Mouse (Mus musculus) right cerebral cortex, postnatal 14 days (tissue): ENCODE data around the gene Slc10a3.
"Not testable (repeated sequence)": the region's sequence is repeated elsewhere in the genome, so short reads cannot be mapped to it uniquely, and the experiment has no call there.

Source experiments
- DNase-seq: peaks from one replicate; pipeline ENCODE4 v3.0.0; 2022

Slc10a3 gene

DNA sequence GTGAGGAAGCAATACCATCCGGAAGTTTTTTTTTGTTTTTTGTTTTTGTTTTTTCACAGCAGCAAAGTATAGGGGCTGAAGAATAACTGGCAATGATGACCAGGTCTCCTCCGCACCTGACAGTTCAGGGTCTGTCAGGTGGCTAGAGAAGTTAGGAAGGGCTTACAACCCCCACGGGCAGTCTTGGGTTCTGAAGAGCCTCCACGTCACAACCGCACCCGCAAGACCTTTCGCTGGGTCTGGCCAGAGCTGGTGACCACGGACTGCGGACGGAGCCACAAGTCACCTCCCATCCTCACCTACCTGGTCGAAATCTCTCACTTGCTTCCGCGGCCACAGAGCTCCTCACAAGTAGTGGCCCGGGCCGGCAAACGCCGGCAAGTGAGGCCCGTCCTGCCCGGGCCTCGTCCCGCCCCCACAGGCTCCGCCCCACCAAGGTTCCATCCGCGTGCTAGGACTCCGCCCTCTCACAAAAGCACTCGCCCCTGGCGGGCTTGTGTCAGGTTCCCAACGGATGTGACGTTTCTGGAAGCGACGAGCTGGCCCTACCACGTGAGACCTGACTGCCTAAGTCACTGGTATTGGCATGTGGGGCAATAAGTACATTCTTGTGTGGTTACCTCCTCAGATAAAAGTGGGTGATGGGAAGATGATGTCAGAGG is at the start of gene Slc10a3, which contains the start of gene Ubl4a:
Gene Slc10a3, minus strand, starts transcription at position 462 of the 662 bp plus-strand sequence.
Gene Ubl4a, minus strand, starts transcription at position 331 of the 662 bp plus-strand sequence.
- peak; percentile 80 for DNase-seq

DNA sequence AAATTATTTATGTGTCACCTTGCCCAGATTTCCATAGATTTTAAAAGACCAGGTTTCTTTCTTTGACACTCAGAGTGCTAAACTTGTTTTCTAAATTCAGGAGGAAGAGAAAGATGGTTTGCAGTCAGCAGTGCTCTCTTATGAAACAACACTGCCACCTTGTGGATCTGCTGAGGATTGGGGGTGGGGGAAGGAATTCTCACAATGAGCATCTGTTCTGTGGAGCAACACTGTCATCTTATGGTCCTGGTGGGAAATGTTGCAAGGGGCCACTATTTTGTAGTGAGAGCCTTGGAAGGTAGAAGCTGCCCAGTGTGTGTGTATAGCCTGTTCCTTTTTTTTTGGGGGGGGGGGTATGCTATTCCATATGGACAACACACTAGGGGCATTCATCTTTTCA is 40.2 kb upstream of the Slc10a3 start:
- peak; percentile 46 for DNase-seq

DNA sequence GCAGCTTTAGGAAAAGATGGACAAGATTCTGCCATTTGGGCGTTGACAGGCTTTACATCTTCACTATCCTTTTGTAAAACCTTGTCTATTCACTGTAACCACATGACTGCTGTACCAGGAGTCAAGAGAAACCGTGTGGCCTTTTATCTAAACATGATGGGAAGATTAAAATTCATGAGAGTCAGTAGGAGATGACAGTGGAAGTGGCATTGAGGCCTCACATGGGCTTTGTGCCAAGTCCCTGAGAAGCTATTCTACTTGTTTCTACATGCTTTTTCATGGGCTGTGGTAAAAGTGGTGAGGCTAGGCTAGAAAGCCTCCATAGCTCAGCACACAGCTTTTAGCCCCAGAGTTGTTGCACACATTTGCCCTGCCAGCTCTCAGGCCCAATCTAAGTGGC is 35.2 kb upstream of the Slc10a3 start:
- no peak for DNase-seq

DNA sequence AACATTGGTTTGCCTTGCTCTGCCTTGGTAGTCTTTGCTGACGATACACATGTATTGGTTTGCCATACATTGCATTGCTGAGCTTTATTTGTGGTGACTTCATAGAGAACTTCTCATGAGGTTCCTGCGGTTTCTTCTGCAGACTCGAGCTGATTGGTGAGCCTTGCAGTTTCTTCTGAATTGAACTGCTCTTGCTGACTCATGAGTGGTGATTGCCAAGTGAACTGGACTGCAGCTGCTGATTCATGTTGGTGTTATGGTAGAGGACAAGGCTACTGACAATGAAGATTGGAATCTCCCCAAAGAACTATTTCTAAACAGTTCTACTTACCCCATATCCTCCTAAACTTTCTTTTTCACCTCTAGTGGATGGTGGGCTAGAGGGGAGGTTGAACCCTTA is 27.0 kb upstream of the Slc10a3 start:
- no peak for DNase-seq

DNA sequence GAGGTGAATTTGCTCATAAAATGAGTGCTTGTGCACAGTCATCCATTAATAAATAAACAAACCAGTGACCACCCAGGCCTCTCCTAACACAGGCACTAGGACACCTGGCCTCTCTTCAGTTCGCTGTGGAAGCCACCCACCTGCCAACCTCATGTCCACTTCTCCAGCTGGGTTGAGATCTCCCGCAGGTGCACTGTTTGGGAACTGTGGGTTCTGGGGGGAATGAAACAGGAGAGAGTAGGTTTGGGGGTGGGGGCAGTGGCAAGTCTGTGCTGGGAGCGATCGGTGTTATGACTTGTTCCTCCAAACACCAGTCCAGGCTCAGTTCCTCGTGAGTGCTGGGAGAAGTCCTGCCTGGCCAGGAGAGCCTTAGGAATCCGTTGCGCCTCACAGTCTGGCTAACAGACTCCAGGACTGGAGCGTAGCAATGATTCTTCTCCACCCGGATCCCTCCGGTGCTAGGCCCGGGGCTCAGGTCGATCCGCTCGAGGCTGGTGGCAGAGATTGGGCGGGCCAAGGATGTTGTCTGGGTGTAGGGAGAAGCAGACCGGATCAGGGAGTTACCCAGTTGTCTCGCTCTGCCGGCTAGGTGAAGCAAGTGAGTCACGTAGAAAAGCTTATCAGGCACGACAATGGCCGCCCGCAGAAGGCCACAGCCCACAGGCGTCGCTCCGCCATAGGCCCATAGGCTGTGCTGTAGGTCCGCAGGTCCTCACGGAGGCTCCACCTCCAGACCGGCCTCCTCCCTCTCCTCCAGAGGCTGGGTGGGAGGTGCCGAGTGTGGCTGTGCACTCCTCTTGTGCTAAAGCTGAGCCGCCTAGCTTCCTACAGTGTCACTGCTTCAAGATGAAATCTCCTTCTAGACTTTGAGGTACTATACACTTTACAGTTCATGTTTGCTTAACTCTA is 19.6 kb upstream of the Slc10a3 start, which contains the start of the genes Fam3a and Ikbkg:
Gene Fam3a, minus strand, starts transcription at position 738 of the 909 bp plus-strand sequence.
Gene Ikbkg, plus strand, starts transcription at position 756 of the 909 bp plus-strand sequence.
- peak; percentile 72 for DNase-seq

DNA sequence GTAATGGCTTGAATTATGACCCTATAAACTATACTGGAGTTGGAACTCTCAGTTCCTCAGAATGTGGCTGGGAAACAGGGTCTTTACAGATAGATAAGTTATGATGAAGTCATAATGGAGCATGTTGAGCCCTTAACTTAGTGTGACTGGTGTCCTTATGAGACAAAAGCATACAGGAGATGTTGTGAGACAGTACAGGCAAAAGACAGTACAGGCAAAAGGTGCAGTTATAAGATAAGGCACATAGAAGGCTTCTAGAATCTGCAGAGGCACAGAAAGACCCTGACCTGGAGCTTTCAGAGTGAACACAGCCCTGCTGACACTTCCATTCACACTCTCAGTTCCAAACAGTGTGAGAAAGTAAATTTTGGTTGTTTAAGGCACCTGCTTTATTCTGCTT is 15.0 kb upstream of the Slc10a3 start:
- no peak for DNase-seq

DNA sequence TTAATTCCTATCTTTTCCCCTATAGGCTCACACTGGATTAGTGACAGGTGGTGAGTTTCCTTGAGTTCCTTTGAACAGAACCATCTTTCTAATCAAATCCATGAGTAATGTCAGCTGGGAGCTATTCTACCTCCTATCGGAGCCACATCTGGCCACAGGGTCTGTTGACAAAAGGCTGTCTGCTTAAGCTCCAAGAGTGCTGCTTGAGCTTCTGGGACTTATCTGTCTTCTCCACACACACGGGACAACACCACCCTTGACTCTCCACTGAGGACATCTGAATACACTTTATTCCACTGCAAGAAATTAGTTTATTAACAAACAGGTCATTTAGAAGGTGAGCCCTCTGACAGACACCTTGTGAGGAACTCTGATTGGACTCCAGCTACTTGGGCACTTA is 11.3 kb upstream of the Slc10a3 start:
- no peak for DNase-seq

DNA sequence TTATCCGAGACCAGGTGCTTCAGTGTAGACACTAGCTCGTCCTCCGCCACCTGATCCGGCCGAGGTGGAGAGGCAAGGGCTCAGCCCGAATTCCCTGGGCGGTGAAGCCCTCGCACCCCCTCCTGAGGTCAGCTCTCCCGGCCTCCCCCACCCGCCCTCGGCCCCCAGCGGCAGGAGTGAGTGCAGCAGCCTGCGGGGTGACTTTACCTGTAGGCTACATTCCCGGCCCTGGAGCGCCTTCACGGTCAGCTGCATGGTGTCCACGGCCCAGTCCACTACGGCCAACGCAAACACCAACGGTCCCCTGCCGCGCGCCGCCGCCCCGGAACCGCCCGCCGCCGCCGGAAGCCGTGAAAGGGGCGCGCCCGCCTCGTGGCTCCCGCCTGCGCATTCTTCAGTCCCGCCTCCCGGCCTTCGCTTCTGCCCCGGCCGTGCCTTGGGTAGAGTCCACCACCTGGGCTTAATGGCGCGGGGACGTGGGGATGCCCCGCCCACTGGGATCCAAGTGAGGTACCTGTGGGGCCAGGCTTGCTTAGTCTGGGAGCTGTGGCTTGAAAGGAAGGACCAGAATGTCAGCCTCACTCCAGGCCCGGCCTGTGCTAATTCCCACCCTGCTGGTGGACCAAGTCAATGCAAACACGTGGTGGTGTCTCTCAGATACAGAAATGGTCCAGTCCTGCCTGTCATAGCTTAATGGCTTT is 4.8 kb downstream of the Slc10a3 start:
- DNase-seq: peak; percentile 65

DNA sequence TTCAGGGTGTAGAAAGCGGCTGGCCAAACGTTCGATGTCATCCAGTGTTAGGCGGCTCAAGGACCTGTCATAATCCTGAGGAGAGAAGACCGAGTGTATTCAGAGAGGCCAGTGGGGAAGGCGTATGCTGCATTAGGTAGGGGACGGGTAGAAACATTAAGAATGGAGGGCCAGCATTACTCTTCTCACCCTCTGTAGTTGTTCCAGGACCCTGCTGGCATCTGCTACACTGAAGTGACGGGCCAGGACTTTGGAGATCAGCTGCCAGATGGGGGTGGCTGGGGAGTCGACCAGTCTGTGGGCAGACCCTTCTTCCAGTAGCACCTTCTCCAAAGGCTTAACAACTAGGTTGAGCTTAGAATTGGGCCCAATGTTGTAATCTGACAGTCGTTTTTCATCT is 5.6 kb downstream of the Slc10a3 start:
- DNase-seq: no peak

DNA sequence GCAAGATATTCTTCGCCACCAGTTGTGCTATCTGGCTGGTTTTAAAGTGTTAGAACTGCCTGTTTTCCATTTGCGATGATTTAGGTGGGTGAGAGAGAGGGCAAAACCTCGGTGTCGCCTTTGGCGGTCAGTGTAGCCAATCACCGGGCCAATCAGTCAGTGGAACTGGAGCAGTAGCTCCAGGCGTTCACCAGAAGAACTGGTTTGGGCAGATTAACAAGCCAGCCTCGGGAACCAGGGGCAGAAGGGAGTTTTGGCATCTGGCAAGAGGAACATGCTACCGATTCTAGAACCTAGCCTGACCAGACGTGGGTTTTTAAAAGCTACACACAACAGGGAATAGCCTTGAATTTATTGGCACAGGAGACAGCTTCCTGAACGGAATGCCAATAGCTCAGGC is 14.0 kb downstream of the Slc10a3 start:
- no peak for DNase-seq

DNA sequence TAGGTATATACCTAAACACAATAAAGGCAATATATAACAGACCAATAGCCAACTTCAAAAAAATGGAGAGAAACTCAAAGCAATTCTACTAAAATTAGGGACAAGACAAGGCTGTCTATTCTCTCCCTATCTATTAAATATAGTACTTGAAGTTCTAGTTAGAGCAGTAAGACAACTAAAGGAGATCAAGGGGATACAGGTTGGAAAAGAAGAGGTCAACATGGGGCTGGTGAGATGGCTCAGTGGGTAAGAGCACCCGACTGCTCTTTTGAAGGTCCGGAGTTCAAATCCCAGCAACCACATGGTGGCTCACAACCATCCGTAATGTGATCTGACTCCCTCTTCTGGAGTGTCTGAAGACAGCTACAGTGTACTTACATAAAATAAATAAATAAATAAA is 16.1 kb downstream of the Slc10a3 start:
- DNase-seq: not testable (repeated sequence)

DNA sequence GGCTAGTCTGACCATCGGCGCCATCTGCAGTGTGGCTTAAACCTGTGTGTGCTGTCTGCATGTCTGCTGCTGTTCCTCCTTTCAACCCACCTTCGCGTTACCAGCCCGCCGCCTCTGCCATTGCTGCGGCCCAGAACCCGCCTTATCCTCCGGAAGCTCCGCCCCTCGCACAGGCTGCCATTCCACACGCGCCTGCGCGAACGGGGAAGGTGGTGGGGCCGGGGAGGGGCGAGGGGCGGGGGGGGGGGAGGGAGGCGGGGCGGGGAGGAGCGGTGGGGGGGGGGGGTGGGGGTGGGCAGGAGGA is 19.7 kb downstream of the Slc10a3 start, which contains the start of gene Lage3:
Gene Lage3, minus strand, starts transcription at position 152 of the 304 bp plus-strand sequence.
- DNase-seq: peak; percentile 73

DNA sequence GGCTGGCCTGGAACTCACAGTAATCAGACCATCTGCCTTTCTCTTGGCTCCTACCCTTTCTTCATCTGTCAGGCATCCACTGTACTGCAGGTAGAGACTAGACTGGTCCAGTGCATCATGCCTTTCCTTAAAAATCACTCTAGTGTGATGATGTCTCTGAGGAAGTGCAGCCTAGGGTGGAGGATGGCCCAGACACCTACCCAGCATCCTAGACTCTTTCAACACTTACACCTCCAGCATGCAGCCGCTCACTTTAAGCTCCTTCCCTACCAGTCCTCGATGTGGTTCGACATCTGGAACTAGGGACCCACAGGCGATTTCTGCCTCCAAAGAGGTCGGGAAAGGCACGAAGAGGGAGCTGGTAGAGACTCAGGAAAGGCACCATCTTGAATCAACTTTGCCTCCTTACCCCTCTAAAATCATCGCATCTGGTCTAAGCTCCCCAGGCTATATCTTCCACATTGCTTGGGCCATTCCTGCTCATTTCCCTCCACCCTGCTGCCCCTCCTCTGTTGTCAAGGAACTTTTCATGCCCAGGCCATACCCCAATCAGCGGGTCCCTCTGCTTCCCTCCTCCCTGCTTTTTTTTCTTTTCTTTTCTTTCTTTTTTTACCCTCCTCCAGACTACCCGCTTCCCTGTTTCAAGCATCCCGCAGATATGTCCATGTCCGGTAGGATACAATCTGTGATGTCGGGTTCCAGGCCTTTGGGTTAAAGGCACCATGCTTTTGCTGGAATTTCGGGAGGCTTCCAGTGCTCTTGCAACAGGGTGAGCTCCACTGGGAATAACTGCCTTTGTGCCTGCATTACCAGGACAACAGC is 20.3 kb downstream of the Slc10a3 start:
- DNase-seq: no peak

DNA sequence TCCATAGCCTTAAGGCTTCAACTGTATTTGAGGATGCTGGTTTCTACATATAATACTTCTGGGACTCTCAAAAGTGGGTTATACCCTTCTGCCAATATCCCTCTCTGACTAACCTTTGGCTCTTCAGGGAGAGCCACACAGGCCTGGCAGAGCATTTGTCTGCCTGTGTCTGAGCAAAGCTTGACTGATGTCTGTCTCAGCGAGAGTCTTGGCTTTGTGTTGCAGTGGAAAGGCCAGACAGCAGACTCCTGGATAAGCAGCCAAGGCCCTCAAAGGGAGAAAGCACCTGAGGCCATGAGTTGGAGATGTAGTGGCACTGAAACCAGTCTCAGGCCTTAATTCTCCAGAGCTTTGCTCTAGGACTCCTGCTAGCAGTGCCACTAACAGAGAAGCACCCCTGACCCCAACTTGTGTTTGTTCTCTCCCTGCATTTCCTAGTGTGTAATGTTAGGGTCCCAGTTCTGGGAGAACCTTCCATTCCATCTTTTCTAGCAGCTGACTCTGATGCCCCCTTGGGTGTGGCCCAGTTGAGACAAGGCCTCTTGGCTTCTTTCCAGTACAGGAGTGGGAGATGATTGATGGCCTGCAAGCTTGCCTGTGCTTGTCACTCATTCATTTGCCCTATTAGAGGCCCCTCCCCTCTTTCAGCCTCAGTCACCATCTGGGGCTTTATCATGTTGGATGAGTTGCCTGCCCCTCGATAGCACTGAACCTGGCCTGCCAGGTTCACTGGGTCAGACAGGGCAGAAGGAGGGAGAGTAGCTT is 42.8 kb downstream of the Slc10a3 start:
- DNase-seq: no peak

DNA sequence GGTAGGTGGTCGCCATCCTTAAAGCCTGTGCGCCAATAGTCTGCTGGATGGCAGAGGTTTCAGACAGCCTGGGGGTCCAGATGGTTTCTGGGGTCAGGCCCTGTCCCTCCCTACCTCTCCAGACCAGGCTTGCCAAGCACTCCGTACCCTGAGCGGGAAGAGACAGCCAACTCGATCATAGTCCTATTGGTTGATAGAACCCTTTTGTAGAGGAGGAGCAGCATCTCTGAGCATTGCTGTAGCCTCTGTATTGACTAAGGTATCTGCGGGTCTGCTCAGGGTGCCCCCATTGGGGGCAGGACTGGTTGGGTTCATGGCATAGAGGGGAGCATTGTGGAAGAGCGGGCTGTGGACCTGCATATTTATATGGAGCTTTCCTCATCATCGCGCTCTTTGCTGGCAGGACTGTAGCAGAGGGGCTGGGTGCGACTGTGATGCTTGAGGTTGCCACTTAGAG is 43.9 kb downstream of the Slc10a3 start:
- no peak for DNase-seq

DNA sequence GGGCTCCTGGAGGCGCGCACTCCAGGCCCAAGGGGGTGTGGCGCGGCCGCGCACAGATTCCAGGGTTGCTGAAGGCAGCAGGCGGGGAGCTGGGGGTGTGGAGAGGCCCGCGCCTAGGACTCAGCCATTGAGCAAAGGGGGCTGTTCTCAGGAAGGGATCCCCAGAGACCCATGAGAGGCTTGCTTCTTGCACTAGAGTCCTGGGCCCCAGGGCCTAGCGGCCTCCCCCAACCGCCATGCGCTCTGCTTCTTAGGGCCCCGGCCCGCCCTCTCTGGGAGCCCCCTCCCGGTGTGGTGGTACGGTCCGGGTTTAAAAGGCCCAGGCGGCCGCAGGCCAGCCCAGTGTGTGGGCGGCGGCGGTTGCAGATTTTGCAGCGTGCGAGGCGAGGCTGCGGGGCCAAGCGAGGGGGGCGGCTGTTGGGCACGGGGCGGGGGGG is 44.4 kb downstream of the Slc10a3 start, which contains the start of gene Plxna3:
Gene Plxna3, plus strand, starts transcription at position 342 of the 437 bp plus-strand sequence.
- peak; percentile 59 for DNase-seq
